In genomic region chr6:90709929-90710777, GRCm38 (mm10) we compare ENCODE assay signal across 12 mouse cellular contexts.
DNase-seq lines count a peak whose midpoint lies in the region; ATAC-seq and TF ChIP-seq lines count a peak whose summit lies in the region.
"Had no signal": no experiment of that assay in that cellular context is flagged by ENCODE, and none has a peak within 500 bp of the region (broad histone marks: within the 10 kb centered on the region; RNA-seq: fewer than 3 reads in every experiment).

No protein-coding gene starts in this region.

- TF ChIP-seq EP300 in stomach, postnatal 0 days (optimal IDR thresholded peaks at IDR 0.05): no peak

- peak; percentile 47 to 52 for DNase-seq in cerebellum, postnatal 10 days
- DNase-seq in cerebellum, adult 11-12 months: no peak
- DNase-seq in stomach, postnatal 0 days (ENCODE audit: low spot score): no peak
- no peak for DNase-seq in embryonic facial prominence, embryonic 10.5 days (ENCODE audit: low spot score)
- no peak for DNase-seq in urinary bladder, adult 2 months (ENCODE audit: low spot score)
- no peak for DNase-seq in ovary, postnatal 14 days (ENCODE audit: low spot score)
- DNase-seq: adrenal gland, postnatal 36 days had no signal

- H3K9me3 ChIP-seq in stomach, embryonic 14.5 days (ENCODE audit: control insufficient read depth, low read depth, low read length): no peaks in the 10 kb centered on the region
- no peaks in the 10 kb centered on the region for H3K9me3 ChIP-seq in stomach, postnatal 0 days (ENCODE audit: control insufficient read depth, low read length)
- no peaks in the 10 kb centered on the region for H3K9me3 ChIP-seq in liver, embryonic 16.5 days (replicated peaks; ENCODE audit: control insufficient read depth, low read length)
- H3K9me3 ChIP-seq in embryonic facial prominence, embryonic 10.5 days: no peaks in the 10 kb centered on the region
- H3K9me3 ChIP-seq: forebrain, embryonic 13.5 days; hindbrain, embryonic 15.5 days; limb, embryonic 13.5 days had no signal

- TF ChIP-seq CTCF in stomach, postnatal 0 days (IDR thresholded peaks at IDR 0.05; ENCODE audit: low read depth): no peak

- WGBS in stomach, embryonic 14.5 days: 86% methylated on average over 9 of the region's 9 CpGs
- 80% methylated on average over 9 of the region's 9 CpGs for WGBS in stomach, postnatal 0 days
- WGBS in liver, embryonic 16.5 days (ENCODE audit: insufficient replicate concordance): 25% methylated on average over 9 of the region's 9 CpGs
- WGBS in embryonic facial prominence, embryonic 10.5 days: 92% methylated on average over 9 of the region's 9 CpGs

- no peak overlapping the region for H3K27ac ChIP-seq in stomach, embryonic 14.5 days (ENCODE audit: low read length)
- H3K27ac ChIP-seq in stomach, postnatal 0 days (replicated peaks): no peak overlapping the region
- peak overlapping the region; percentile 92 for H3K27ac ChIP-seq in liver, embryonic 16.5 days (ENCODE audit: low read length)
- H3K27ac ChIP-seq in embryonic facial prominence, embryonic 10.5 days (replicated peaks): no peak overlapping the region
- H3K27ac ChIP-seq: limb, embryonic 13.5 days had no signal

- no peak overlapping the region for H3K9ac ChIP-seq in stomach, embryonic 14.5 days (replicated peaks; ENCODE audit: low read depth, low read length)
- H3K9ac ChIP-seq in stomach, postnatal 0 days (ENCODE audit: low read length): no peak overlapping the region
- H3K9ac ChIP-seq in liver, embryonic 16.5 days (ENCODE audit: low read depth, low read length): peak overlapping the region; percentile 63
- H3K9ac ChIP-seq: forebrain, embryonic 13.5 days; hindbrain, embryonic 15.5 days; limb, embryonic 13.5 days had no signal

- H3K27me3 ChIP-seq in stomach, embryonic 14.5 days (ENCODE audit: control insufficient read depth, insufficient read depth, low read length): no peaks in the 10 kb centered on the region
- no peaks in the 10 kb centered on the region for H3K27me3 ChIP-seq in stomach, postnatal 0 days (ENCODE audit: control insufficient read depth, insufficient read depth, low read length)
- H3K27me3 ChIP-seq in liver, embryonic 16.5 days (ENCODE audit: control insufficient read depth, insufficient read depth, low read depth, low read length): no peaks in the 10 kb centered on the region
- H3K27me3 ChIP-seq in embryonic facial prominence, embryonic 10.5 days (replicated peaks; ENCODE audit: low read depth, poor library complexity, severe bottlenecking): no peaks in the 10 kb centered on the region
- H3K27me3 ChIP-seq: forebrain, embryonic 13.5 days; hindbrain, embryonic 15.5 days; limb, embryonic 13.5 days had no signal

- ATAC-seq in stomach, embryonic 14.5 days (ENCODE audit: insufficient number of reproducible peaks, insufficient read depth, low FRiP score, low read depth): peak; percentile 47; the same call in 1 of the 2 replicates
- no peak for ATAC-seq in stomach, postnatal 0 days (ENCODE audit: low FRiP score, low TSS enrichment)
- ATAC-seq in liver, embryonic 16.5 days (ENCODE audit: low read depth): peak; percentile 94
- ATAC-seq: forebrain, embryonic 13.5 days had no signal

- H3K36me3 ChIP-seq in stomach, embryonic 14.5 days (ENCODE audit: control insufficient read depth, insufficient read depth, low read length): no peaks in the 10 kb centered on the region
- no peaks in the 10 kb centered on the region for H3K36me3 ChIP-seq in stomach, postnatal 0 days (ENCODE audit: control insufficient read depth, insufficient read depth, low read length)
- H3K36me3 ChIP-seq in liver, embryonic 16.5 days (ENCODE audit: control insufficient read depth, insufficient read depth): no peaks in the 10 kb centered on the region
- H3K36me3 ChIP-seq in embryonic facial prominence, embryonic 10.5 days (replicated peaks): no peaks in the 10 kb centered on the region
- H3K36me3 ChIP-seq: hindbrain, embryonic 15.5 days; limb, embryonic 13.5 days had no signal

- no peak overlapping the region for H3K4me2 ChIP-seq in stomach, embryonic 14.5 days (replicated peaks; ENCODE audit: low read depth, low read length)
- no peak overlapping the region for H3K4me2 ChIP-seq in stomach, postnatal 0 days (replicated peaks; ENCODE audit: low read depth)
- H3K4me2 ChIP-seq in liver, embryonic 16.5 days (ENCODE audit: low read depth, low read length): peak overlapping the region; percentile 58
- H3K4me2 ChIP-seq: hindbrain, embryonic 15.5 days had no signal

- H3K4me1 ChIP-seq in stomach, embryonic 14.5 days (ENCODE audit: control insufficient read depth, insufficient read depth, low read length): peaks cover 52% of the 10 kb centered on the region
- H3K4me1 ChIP-seq in stomach, postnatal 0 days (replicated peaks; ENCODE audit: control insufficient read depth, insufficient read depth): peaks cover 43% of the 10 kb centered on the region
- peaks cover 95% of the 10 kb centered on the region for H3K4me1 ChIP-seq in liver, embryonic 16.5 days (ENCODE audit: control insufficient read depth, low read depth, low read length)
- H3K4me1 ChIP-seq in embryonic facial prominence, embryonic 10.5 days: peaks cover 60% of the 10 kb centered on the region

- H3K4me3 ChIP-seq in stomach, embryonic 14.5 days (ENCODE audit: low read depth, low read length): no peak overlapping the region
- no peak overlapping the region for H3K4me3 ChIP-seq in stomach, postnatal 0 days (ENCODE audit: low read depth, low read length)
- peak overlapping the region; percentile 16; the same call in 1 of the 2 replicates for H3K4me3 ChIP-seq in liver, embryonic 16.5 days (ENCODE audit: low read depth, low read length)
- H3K4me3 ChIP-seq in embryonic facial prominence, embryonic 10.5 days: no peak overlapping the region
- H3K4me3 ChIP-seq: forebrain, embryonic 13.5 days; hindbrain, embryonic 15.5 days; limb, embryonic 13.5 days had no signal

Comparison
In these comparisons a context has a peak if more than half of its experiments do, and no peak if none do; other contexts are left out.
1. DNase-seq: peak in cerebellum, postnatal 10 days (2 of 2); none in cerebellum, adult 11-12 months (single experiment), stomach, postnatal 0 days (single experiment), embryonic facial prominence, embryonic 10.5 days (single experiment), urinary bladder, adult 2 months (single experiment) and ovary, postnatal 14 days (single experiment).